Mouse (Mus musculus) T-cell, adult 66 days (primary cell): ENCODE measurements around the gene Slc19a2. TPM values are rescaled to one million over a fixed set of nuclear protein-coding genes. Genes with fewer than 3 reads are reported as not detected.

Experiments
- total RNA-seq, 2 experiments: library from RNA; stranded (reverse); gene quantifications; 3 replicates in 1 of 2; 4 replicates in 1 of 2; pipeline ENCODE4 v1.2.4; 2023

Slc19a2 gene
- total RNA-seq: 1 to 10 TPM; 6.1 to 8.5 TPM

DNA sequence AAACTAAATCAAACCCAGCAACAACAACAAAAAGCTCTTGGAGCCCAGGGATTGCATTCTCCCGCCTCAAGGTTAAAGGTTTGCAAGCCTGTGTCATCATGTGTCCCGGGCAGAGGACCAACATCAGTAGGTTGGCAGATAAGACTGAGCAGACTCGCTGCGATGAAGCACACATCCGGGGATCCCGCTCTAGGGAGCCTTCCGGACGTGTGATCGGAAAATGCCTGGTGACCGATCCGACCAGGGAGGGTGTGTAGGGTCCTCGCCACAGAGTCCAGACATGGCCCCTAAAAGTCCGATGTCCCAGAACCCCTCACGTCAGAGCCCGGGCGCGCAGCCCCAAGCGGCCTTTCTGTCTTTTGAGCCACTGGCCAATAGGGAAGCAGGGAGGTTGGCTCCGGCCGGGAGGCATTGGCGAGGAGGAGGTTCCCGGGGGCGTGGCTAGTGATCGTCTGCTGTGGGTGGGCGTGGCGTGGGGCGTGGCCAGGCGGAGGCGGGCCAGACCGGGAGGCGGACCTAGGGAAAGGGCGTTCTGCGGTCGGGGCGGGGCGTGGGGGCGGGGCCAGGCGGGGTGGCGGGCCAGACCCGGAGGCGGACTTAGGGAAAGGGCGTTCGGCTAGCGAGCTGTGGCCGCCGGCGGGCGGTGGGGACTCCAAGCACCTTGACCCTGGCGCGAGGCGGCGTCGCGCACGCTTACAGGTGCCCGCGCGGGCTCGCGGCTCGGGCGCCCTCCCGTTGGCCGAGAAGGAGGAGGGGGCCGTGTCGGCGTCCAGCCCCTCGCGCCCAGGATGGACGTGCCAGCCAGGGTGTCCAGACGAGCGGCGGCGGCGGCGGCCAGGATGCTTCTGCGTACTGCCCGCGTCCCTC is at the start of gene Slc19a2:
Gene Slc19a2, plus strand, starts transcription at position 582 of the 867 bp plus-strand sequence.

DNA sequence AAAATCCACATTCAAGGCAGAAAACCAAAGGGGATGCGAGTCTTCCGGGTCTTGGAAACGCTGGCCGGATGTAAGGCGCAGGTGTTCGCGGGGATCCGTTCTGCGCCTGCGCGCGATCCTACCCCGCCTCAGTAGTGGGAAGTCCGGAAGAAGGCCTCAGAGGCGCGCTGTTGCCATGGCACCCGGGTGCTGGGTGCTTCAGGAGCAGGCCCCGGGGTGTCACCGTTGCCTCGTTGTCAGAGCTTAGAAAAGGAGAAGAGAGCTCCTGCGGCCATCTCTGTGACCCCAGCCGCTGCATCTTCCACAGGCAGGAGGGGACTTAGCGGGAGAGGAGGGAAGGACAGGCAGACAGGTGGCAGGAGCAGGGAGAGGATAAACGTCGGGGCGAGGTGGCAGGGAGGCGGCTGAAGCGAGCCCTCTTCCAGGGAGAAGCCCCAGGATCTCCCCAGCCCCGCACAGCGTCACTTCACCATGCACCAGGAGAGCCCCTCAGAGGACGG is 26.7 kb downstream of the Slc19a2 start, which contains the start of gene Ccdc181:
Gene Ccdc181, plus strand, starts transcription at position 131 of the 500 bp plus-strand sequence.

DNA sequence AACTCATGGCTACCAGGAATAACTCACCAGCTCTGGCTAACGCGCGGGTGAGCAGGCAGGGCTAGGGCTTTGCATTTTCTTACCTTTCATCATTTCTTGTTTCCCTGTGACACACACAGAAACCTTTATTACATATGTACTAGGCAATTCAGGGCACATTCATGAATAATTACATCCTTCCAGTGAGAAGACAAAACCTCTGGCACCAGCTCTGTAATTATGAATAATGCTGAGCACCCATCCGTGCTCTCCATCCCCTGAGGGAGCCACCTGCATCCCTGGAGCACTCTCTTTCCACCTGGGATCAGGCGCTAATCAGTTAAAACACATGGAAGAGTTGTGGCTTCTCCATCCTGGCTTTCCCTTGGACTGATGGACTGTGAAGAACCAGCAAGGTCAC is 55.0 kb downstream of the Slc19a2 start, which contains the start of gene Nme7:
Gene Nme7, plus strand, starts transcription at position 301 of the 400 bp plus-strand sequence.

DNA sequence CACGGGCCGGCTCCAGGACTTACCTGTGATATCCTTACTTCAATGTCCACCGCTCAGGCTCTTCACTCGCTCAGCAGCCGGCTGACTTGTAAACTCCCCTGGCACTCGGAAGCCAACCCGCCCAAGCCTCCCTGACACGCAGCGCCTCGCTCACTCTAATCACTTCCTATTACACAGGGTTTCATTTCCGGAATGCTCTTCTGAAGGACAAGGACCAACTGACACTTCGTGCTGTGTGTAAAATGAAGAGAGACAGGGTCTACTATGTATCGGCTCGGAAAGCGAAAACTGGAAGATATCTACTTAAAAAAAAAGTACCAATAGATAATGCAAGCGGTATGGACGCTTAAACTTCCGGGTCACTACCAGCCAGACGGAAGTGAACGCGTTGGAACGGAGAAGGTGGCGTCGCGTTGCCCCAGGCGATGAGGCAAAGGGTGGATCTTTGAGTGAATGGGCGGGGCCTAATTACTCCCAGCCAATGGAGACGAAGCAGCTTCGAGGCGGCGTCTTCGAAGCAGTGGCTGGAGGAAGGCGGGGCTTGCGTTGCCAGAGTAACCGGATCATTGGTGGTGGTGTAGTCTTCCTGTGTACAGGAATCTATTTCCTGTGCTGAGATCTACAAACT is 58.4 kb downstream of the Slc19a2 start, which contains the start of gene Blzf1:
Gene Blzf1, minus strand, starts transcription at position 366 of the 628 bp plus-strand sequence.

Other genes starting within 250 kb of the Slc19a2 start
- gene Sele, start 200.8 kb upstream of the Slc19a2 start, total RNA-seq: not detected
- gene Sell, start 187.1 kb upstream of the Slc19a2 start, total RNA-seq: 100 to 1,000 TPM; 590 to 641 TPM
- gene Selp, start 133.8 kb upstream of the Slc19a2 start, total RNA-seq: 1 to 10 TPM in 1 of 2 experiments, under 1 TPM in 1; 0.47 to 1.2 TPM
- under 1 TPM; 0.21 to 0.82 TPM for gene F5, start 97.2 kb upstream of the Slc19a2 start, total RNA-seq
- gene Ccdc181, start 26.5 kb downstream of the Slc19a2 start, total RNA-seq: 1 to 10 TPM; 4.3 to 4.8 TPM
- 10 to 100 TPM; 10.2 to 15.6 TPM for gene Nme7, start 55.1 kb downstream of the Slc19a2 start, total RNA-seq
- 10 to 100 TPM; 20.9 to 23.5 TPM for gene Blzf1, start 58.4 kb downstream of the Slc19a2 start, total RNA-seq
- 100 to 1,000 TPM; 117 to 142 TPM for gene Atp1b1, start 209.3 kb downstream of the Slc19a2 start, total RNA-seq